Mouse (Mus musculus) spleen, adult 2 months (tissue): Measurements from ENCODE around the gene Mme. TPM values are rescaled to one million over a fixed set of nuclear protein-coding genes. Genes with fewer than 3 reads are reported as not detected.

Source experiments
- DNase-seq, 2 experiments: peaks; one replicate each; pipeline versions ENCODE4 v3.0.0 to v3.0.0-alpha.2; 2012 to 2021; ENCODE audit warnings: low spot score in 2 of 2, low read depth in 1 of 2
- H3K27ac ChIP-seq: fragments of 200-500 bp; 2 replicates; pipeline ENCODE4 v1.5.1; 2012; ENCODE audit warnings: low read length, inconsistent platforms; ENCODE audit not compliant: insufficient read depth
- H3K27me3 ChIP-seq: fragments of 200-500 bp; 2 replicates; pipeline ENCODE4 v1.6.1; 2012; ENCODE audit warnings: mild to moderate bottlenecking, moderate library complexity, low read length, inconsistent platforms; ENCODE audit not compliant: control insufficient read depth, insufficient read depth
- H3K36me3 ChIP-seq: fragments of 200-500 bp; 2 replicates; pipeline ENCODE4 v1.6.1; 2012; ENCODE audit warnings: mild to moderate bottlenecking, low read length, inconsistent platforms; ENCODE audit not compliant: control insufficient read depth, insufficient read depth
- H3K4me1 ChIP-seq: fragments of 200-500 bp; 2 replicates; pipeline ENCODE4 v1.6.1; 2011; ENCODE audit warnings: inconsistent platforms; ENCODE audit not compliant: control insufficient read depth, insufficient read depth, insufficient read length
- H3K4me3 ChIP-seq: fragments of 200-500 bp; 2 replicates; pipeline ENCODE4 v1.5.1; 2011; ENCODE audit warnings: mild to moderate bottlenecking, inconsistent platforms; ENCODE audit not compliant: insufficient read depth, insufficient read length; ENCODE audit errors: extremely low read depth
- CTCF ChIP-seq: fragments of 200-500 bp; IDR thresholded peaks from 2 replicates; pipeline ENCODE4 v1.5.1; 2011; ENCODE audit warnings: mild to moderate bottlenecking, inconsistent platforms; ENCODE audit not compliant: insufficient read depth, insufficient read length, insufficient replicate concordance; ENCODE audit errors: extremely low read depth
- POLR2A ChIP-seq: fragments of 200-500 bp; IDR thresholded peaks from 2 replicates; pipeline ENCODE4 v1.6.1; 2011; ENCODE audit warnings: low read depth, low read length, inconsistent platforms
- WGBS: fragments of 180-500 bp; shearing (Covaris S2); methylation state at CpG from one replicate; pipeline ENCODE4 v1.1.7; 2018; 5-methylcytosine and 5-hydroxymethylcytosine counted together
- polyA plus RNA-seq: library from polyadenylated mRNA; depleted of rRNA; stranded (reverse); fragments of >200 nt; gene quantifications from 2 replicates; pipeline ENCODE4 v1.2.3, GENCODE M21; 2012

The Mme gene
- polyA plus RNA-seq, 1 experiment, result 0.64 TPM

DNA sequence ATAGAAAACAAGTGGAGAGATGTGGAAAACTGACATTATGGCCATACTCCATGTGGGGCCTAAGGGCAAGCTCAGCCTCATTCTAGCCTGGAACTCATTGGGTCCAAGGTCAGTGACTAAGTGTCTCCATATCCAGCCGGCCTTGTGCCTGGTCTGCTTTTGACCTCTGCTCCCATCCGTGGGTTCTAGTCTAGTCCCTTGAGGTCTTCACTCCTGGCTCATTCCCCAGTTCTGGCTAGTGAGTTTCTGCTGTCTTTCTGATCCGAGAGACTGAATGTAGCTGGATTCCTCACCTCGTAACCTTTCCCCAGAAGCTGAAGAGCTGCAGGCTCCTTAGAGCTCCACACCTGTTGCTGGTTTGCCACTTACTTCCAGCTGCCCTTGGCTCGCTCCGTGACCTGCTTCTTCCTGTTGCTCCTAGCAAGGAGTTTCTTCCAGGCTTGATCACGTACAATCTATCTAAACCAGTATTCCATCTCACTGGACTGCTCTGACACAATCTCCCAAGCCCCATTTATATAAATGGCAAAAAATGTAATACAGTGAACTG, 73.9 kb downstream of the Mme start:
- TF ChIP-seq POLR2A (no peak), CTCF (no peak)
- H3K27ac ChIP-seq, result no peak overlapping the region
- no peak for DNase-seq
- 82% methylated on average over 7 of the region's 7 CpGs for WGBS
- no peaks in the 10 kb centered on the region for H3K36me3 ChIP-seq
- H3K4me1 ChIP-seq, result no peaks in the 10 kb centered on the region
- H3K4me3 ChIP-seq, result no peak overlapping the region
- H3K27me3 ChIP-seq, result no peaks in the 10 kb centered on the region

DNA sequence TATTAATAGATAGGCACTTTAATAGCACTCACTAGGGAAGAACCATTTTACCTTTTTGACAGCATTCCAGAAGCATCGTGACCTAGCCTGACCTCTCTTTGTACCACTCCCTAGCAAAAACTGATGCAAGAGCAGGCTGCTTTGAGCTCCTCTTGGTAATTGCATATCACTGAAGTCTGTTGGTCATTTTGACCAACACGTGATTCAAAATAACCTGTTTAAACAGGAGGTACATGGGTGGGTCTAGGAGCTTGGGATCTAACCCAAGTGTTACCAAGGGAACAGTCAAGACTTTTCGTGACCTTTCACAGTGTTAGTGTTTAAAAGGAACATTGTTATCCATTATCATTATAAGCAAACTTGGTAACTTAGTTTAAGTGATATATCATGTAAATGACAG, 76.2 kb downstream of the Mme start:
- WGBS, result 79% methylated on average over 3 of the region's 3 CpGs

GRCm38 (mm10) chr3:63325615-63326014, 84.3 kb downstream of the Mme start:
- no peak overlapping the region for H3K27ac ChIP-seq

More for the DNA sequence above, 76.2 kb downstream of the Mme start:
- DNase-seq, result no peak
- Histone ChIP-seq H3K27ac (no peak overlapping the region), H3K4me1 (no peaks in the 10 kb centered on the region), H3K36me3 (no peaks in the 10 kb centered on the region), H3K4me3 (no peak overlapping the region), H3K27me3 (no peaks in the 10 kb centered on the region)
- TF ChIP-seq POLR2A, result no peak
- no peak for TF ChIP-seq CTCF

DNA sequence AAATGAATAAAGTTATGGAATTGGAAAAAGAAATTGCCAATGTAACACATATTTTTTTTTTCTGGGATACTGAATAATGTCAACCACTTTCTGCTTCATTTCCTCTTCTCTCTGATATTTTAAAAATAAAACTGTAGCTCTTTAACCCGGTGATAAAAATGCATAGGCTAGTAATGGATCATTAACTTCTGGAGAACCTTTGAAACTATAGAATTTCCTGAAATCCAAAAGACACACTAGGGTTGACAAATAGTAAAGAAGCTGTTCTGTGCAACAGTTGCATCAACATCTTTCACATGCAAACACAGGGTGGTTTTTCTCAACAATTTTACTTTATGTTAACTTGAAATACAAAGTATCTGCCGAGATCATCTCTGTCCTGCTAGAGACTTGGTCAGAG, 98.8 kb downstream of the Mme start:
- no peak for DNase-seq
- Histone ChIP-seq H3K27ac (no peak overlapping the region), H3K36me3 (no peaks in the 10 kb centered on the region), H3K27me3 (no peaks in the 10 kb centered on the region), H3K4me1 (no peaks in the 10 kb centered on the region), H3K4me3 (no peak overlapping the region; the same call in 1 of the 2 replicates)
- TF ChIP-seq CTCF (no peak), POLR2A (no peak)
- WGBS, result 80% methylated on average over 2 of the region's 2 CpGs

More at GRCm38 (mm10) chr3:63325615-63326014, 84.3 kb downstream of the Mme start:
- Histone ChIP-seq H3K27me3 (no peaks in the 10 kb centered on the region), H3K4me3 (no peak overlapping the region), H3K36me3 (no peaks in the 10 kb centered on the region), H3K4me1 (no peaks in the 10 kb centered on the region)
- WGBS, result 77% methylated on average over 2 of the region's 2 CpGs
- DNase-seq, result no peak
- TF ChIP-seq CTCF (no peak), POLR2A (no peak)

- Histone ChIP-seq H3K36me3 (no peaks in the 10 kb centered on the region), H3K4me1 (no peaks in the 10 kb centered on the region), H3K27ac (no peak overlapping the region), H3K27me3 (no peaks in the 10 kb centered on the region), H3K4me3 (no peak overlapping the region)
- 85% methylated on average over 3 of the region's 3 CpGs for WGBS
- TF ChIP-seq POLR2A, result no peak
- TF ChIP-seq CTCF, result no peak
- no peak for DNase-seq
Observed at GRCm38 (mm10) chr3:63340546-63340945, 99.2 kb downstream of the Mme start.

DNA sequence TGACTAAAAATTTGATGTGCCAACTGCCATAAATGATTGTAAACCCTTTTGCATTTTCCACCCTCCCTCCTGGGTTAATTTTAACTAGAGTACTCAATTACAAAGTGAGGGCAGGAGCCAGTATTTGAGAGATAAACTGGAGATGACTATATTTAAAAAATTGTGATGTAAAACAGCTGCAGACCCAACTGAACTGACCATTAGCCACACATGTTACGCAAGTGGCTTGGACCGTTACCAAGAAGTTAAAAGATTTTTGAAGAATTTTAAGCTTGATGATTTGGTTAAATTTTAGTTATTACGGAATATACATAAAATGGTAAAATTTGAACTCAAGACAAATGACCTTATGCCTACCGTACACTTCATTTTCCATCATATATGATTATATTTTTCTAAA, 100.1 kb downstream of the Mme start:
- TF ChIP-seq CTCF (no peak), POLR2A (no peak)
- WGBS, result 89% methylated on average over 4 of the region's 4 CpGs
- no peak for DNase-seq

DNA sequence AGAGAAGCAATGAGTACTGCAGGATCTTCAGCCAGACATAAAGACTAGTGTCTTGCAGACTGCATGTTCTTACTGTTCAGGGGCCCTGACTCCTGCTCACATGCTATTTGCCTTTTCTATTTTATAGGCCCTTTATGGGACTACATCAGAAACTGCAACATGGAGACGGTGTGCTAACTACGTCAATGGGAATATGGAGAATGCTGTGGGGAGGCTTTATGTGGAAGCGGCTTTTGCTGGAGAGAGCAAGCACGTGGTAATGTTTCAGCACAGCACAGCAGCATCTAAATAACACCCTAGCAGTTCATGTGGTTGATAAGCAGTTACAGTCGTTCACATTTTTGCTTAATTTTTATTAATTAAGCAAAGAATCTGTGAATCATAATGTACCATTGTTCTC, 103.7 kb downstream of the Mme start:
- Histone ChIP-seq H3K4me1 (no peaks in the 10 kb centered on the region), H3K36me3 (no peaks in the 10 kb centered on the region), H3K27ac (no peak overlapping the region), H3K27me3 (no peaks in the 10 kb centered on the region), H3K4me3 (no peak overlapping the region)
- no peak for DNase-seq
- 81% methylated on average over 5 of the region's 5 CpGs for WGBS
- TF ChIP-seq CTCF, result no peak
- TF ChIP-seq POLR2A, result no peak

More for the DNA sequence above, 100.1 kb downstream of the Mme start:
- Histone ChIP-seq H3K36me3 (no peaks in the 10 kb centered on the region), H3K27me3 (no peaks in the 10 kb centered on the region), H3K27ac (no peak overlapping the region), H3K4me3 (no peak overlapping the region), H3K4me1 (no peaks in the 10 kb centered on the region)
